Mouse (Mus musculus): ENCODE measurements around the gene Kif9. TPM values are rescaled to one million over a fixed set of nuclear protein-coding genes. Genes with fewer than 3 reads are reported as not detected.

Kif9 gene
- polyA plus RNA-seq (2015; fragmentation: Nextera tagmentation; extraction: Ambion mirVana) = 0.53 and 0.78 TPM in 2 replicates

DNA sequence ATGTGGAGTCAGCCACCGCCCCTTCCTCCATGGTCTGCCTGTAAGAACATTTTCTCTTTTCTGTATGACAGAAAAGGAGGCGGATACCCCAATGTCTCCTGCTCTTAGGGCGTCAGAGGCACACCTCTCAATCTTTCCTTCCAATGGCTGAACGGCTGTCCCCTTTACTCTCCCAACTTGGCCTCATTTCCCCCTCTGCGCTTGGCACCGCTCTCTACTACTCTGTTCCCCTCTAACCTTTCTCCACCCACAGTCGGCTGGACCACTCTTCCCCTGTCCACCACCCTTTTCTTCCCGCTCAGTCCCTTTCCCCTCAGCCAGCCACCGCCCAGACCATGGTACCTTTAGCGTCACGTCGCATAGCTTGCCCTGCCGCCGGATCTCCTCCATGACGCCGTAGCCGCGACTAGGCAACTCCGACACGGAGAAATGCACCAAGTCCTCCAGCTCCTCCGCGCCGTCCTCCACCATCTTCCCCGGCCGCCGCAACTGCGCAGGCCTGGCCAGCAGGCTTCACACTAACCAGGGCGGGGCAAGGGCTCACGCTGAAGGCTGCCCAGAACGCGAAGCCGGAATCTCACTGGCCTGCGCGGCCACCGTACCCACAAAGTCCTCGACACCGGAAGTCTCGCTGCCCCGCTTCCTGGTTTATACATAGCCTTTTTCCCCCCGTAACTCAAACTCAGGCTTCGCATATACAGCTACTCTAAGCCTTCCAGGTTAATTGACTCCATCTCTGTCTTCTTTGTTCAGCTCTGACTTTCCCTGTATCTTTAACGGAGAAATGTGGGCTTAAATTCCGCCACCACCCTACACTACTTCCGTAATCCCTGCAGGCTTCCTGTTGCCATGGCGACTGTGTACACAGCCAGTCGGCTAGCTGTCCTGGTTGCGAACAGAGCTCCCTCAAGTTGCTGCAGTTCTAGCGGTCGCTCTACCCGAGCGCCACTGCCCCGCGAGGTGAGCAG, at the start of gene Kif9, which contains the start of gene Klhl18:
Kif9 (plus strand) TSS at position 835 of the 968 bp plus-strand sequence.
Klhl18 (minus strand) TSS at position 571 of the 968 bp plus-strand sequence.
- H3K4me3 ChIP-seq (ENCODE audit: low read length) = peak within 1 kb of the TSS; percentile 81
- peak within 1 kb of the TSS; percentile 94 for H3K4me2 ChIP-seq (ENCODE audit: low read depth, low read length)
- peak within 1 kb of the TSS; percentile 93 for H3K27ac ChIP-seq (ENCODE audit: low read length)
- H3K4me1 ChIP-seq (ENCODE audit: control insufficient read depth, insufficient read depth, low read length) = peaks cover 10% of the 10 kb centered on the region
- no peaks in the 10 kb centered on the region for H3K9me3 ChIP-seq (ENCODE audit: control insufficient read depth, low read length)
- peak within 1 kb of the TSS; percentile 86 for H3K9ac ChIP-seq (ENCODE audit: low read depth, low read length)
- no peaks in the 10 kb centered on the region for H3K27me3 ChIP-seq (replicated peaks; ENCODE audit: control insufficient read depth, insufficient read depth, low read length)
- WGBS = under 1% methylated on average over 53 of the region's 53 CpGs
- peak; percentile 99 for ATAC-seq
- 0 out of 2 replicates have a peak, but pooled peaks cover 3% of the 10 kb centered on the region for H3K36me3 ChIP-seq (ENCODE audit: control insufficient read depth, insufficient read depth, low read length)

- H3K4me3 ChIP-seq (ENCODE audit: low read length) = no peak overlapping the region
- H3K9ac ChIP-seq (ENCODE audit: low read depth, low read length) = no peak overlapping the region
- no peak overlapping the region for H3K27ac ChIP-seq (ENCODE audit: low read length)
- no peaks in the 10 kb centered on the region for H3K9me3 ChIP-seq (ENCODE audit: control insufficient read depth, low read length)
- no peaks in the 10 kb centered on the region for H3K27me3 ChIP-seq (replicated peaks; ENCODE audit: control insufficient read depth, insufficient read depth, low read length)
- no peak overlapping the region for H3K4me2 ChIP-seq (ENCODE audit: low read depth, low read length)
- H3K36me3 ChIP-seq (ENCODE audit: control insufficient read depth, insufficient read depth, low read length) = 0 out of 2 replicates have a peak, but pooled peaks cover 7% of the 10 kb centered on the region
- 78% methylated on average over 8 of the region's 8 CpGs for WGBS
- no peak for ATAC-seq
- H3K4me1 ChIP-seq (ENCODE audit: control insufficient read depth, insufficient read depth, low read length) = no peaks in the 10 kb centered on the region
These were observed 45.5 kb upstream of the Kif9 start for GRCm38 (mm10) chr9:110431241-110431640.

GRCm38 (mm10) chr9:110433045-110433444, 43.7 kb upstream of the Kif9 start:
- no peaks in the 10 kb centered on the region for H3K27me3 ChIP-seq (replicated peaks; ENCODE audit: control insufficient read depth, insufficient read depth, low read length)
- no peak for ATAC-seq
- H3K36me3 ChIP-seq (ENCODE audit: control insufficient read depth, insufficient read depth, low read length) = peaks cover 3% of the 10 kb centered on the region; the same call in 1 of the 2 replicates
- no peak overlapping the region for H3K9ac ChIP-seq (ENCODE audit: low read depth, low read length)
- no peak overlapping the region for H3K27ac ChIP-seq (ENCODE audit: low read length)
- WGBS = 95% methylated on average over 2 of the region's 2 CpGs
- no peaks in the 10 kb centered on the region for H3K9me3 ChIP-seq (ENCODE audit: control insufficient read depth, low read length)
- H3K4me2 ChIP-seq (ENCODE audit: low read depth, low read length) = no peak overlapping the region
- no peaks in the 10 kb centered on the region for H3K4me1 ChIP-seq (ENCODE audit: control insufficient read depth, insufficient read depth, low read length)
- no peak overlapping the region for H3K4me3 ChIP-seq (ENCODE audit: low read length)

GRCm38 (mm10) chr9:110436041-110436440, 40.7 kb upstream of the Kif9 start:
- H3K4me2 ChIP-seq (ENCODE audit: low read depth, low read length) = no peak overlapping the region

DNA sequence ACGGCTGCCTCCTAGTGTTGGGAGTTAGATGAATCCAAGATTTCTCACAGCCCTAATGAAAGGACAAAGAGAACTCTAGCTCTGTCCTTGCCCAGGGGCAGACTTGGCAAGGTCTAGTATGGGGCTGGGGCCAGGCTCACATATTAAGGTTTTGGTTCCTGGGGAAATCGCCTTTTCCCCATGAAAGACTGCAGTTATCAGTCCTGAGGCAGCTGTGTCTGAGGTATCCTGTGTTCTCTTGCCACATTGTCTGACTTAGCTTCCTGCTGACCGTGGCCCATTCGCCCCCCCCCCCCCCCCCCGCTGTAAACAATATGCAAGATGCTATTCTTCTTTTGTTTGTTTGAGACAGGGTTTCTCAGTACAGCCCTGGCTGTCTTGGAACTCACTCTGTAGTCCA, 36.7 kb upstream of the Kif9 start:
- H3K27ac ChIP-seq (ENCODE audit: low read length) = no peak overlapping the region
- H3K9ac ChIP-seq (ENCODE audit: low read depth, low read length) = no peak overlapping the region
- no peaks in the 10 kb centered on the region for H3K9me3 ChIP-seq (ENCODE audit: control insufficient read depth, low read length)
- no peak for ATAC-seq
- no peak overlapping the region for H3K4me2 ChIP-seq (ENCODE audit: low read depth, low read length)
- no peaks in the 10 kb centered on the region for H3K27me3 ChIP-seq (replicated peaks; ENCODE audit: control insufficient read depth, insufficient read depth, low read length)
- 45% methylated on average over 4 of the region's 5 CpGs for WGBS
- no peak overlapping the region for H3K4me3 ChIP-seq (ENCODE audit: low read length)
- no peaks in the 10 kb centered on the region for H3K4me1 ChIP-seq (ENCODE audit: control insufficient read depth, insufficient read depth, low read length)
- H3K36me3 ChIP-seq (ENCODE audit: control insufficient read depth, insufficient read depth, low read length) = no peaks in the 10 kb centered on the region; the same call in 1 of the 2 replicates

More at GRCm38 (mm10) chr9:110436041-110436440, 40.7 kb upstream of the Kif9 start:
- Histone ChIP-seq H3K9ac (ENCODE audit: low read depth, low read length) (no peak overlapping the region), H3K36me3 (ENCODE audit: control insufficient read depth, insufficient read depth, low read length) (no peaks in the 10 kb centered on the region; the same call in 1 of the 2 replicates), H3K4me1 (ENCODE audit: control insufficient read depth, insufficient read depth, low read length) (no peaks in the 10 kb centered on the region), H3K27ac (ENCODE audit: low read length) (no peak overlapping the region), H3K27me3 (replicated peaks; ENCODE audit: control insufficient read depth, insufficient read depth, low read length) (no peaks in the 10 kb centered on the region), H3K4me3 (ENCODE audit: low read length) (no peak overlapping the region), H3K9me3 (ENCODE audit: control insufficient read depth, low read length) (no peaks in the 10 kb centered on the region)
- ATAC-seq = no peak
- 93% methylated on average over 11 of the region's 11 CpGs for WGBS

GRCm38 (mm10) chr9:110440559-110440958, 36.2 kb upstream of the Kif9 start:
- no peak overlapping the region for H3K9ac ChIP-seq (ENCODE audit: low read depth, low read length)
- no peak overlapping the region for H3K4me2 ChIP-seq (ENCODE audit: low read depth, low read length)
- H3K27ac ChIP-seq (ENCODE audit: low read length) = no peak overlapping the region
- WGBS = 85% methylated on average over 6 of the region's 6 CpGs
- H3K36me3 ChIP-seq (ENCODE audit: control insufficient read depth, insufficient read depth, low read length) = no peaks in the 10 kb centered on the region; the same call in 1 of the 2 replicates
- no peaks in the 10 kb centered on the region for H3K9me3 ChIP-seq (ENCODE audit: control insufficient read depth, low read length)
- H3K4me1 ChIP-seq (ENCODE audit: control insufficient read depth, insufficient read depth, low read length) = no peaks in the 10 kb centered on the region
- H3K4me3 ChIP-seq (ENCODE audit: low read length) = no peak overlapping the region
- no peak for ATAC-seq
- no peaks in the 10 kb centered on the region for H3K27me3 ChIP-seq (replicated peaks; ENCODE audit: control insufficient read depth, insufficient read depth, low read length)

DNA sequence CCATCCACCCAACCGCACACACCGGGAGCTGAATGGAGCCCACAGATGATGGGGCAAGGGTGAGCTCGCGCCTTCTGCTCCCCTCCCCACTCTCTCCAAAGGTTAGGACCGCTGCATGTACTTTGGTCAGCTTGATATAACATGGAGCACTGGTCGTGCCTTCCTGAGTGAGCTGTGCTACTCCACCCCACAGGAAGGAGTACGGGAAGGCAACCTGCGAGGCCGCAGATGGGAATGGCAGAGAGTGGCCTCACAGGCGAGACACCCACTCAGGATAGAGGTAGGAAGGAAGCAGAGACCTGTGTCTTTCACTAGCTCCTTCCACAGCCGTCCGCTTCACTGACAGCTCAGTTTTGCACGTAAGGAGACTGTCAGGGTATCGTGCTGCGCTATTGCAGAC, 28.4 kb upstream of the Kif9 start:
- 81% methylated on average over 15 of the region's 15 CpGs for WGBS
- Histone ChIP-seq H3K4me3 (ENCODE audit: low read length) (no peak overlapping the region), H3K4me2 (ENCODE audit: low read depth, low read length) (no peak overlapping the region), H3K4me1 (ENCODE audit: control insufficient read depth, insufficient read depth, low read length) (0 out of 2 replicates have a peak, but pooled peaks cover 2% of the 10 kb centered on the region), H3K9ac (ENCODE audit: low read depth, low read length) (no peak overlapping the region), H3K27ac (ENCODE audit: low read length) (no peak overlapping the region), H3K36me3 (ENCODE audit: control insufficient read depth, insufficient read depth, low read length) (no peaks in the 10 kb centered on the region), H3K27me3 (replicated peaks; ENCODE audit: control insufficient read depth, insufficient read depth, low read length) (no peaks in the 10 kb centered on the region), H3K9me3 (ENCODE audit: control insufficient read depth, low read length) (no peaks in the 10 kb centered on the region)
- peak; percentile 42; the same call in 1 of the 2 replicates for ATAC-seq

GRCm38 (mm10) chr9:110448857-110449617, 27.7 kb upstream of the Kif9 start:
- Histone ChIP-seq H3K27ac (ENCODE audit: low read length) (no peak overlapping the region), H3K36me3 (ENCODE audit: control insufficient read depth, insufficient read depth, low read length) (no peaks in the 10 kb centered on the region), H3K9ac (ENCODE audit: low read depth, low read length) (no peak overlapping the region), H3K4me1 (ENCODE audit: control insufficient read depth, insufficient read depth, low read length) (0 out of 2 replicates have a peak, but pooled peaks cover 2% of the 10 kb centered on the region), H3K9me3 (ENCODE audit: control insufficient read depth, low read length) (no peaks in the 10 kb centered on the region), H3K27me3 (replicated peaks; ENCODE audit: control insufficient read depth, insufficient read depth, low read length) (no peaks in the 10 kb centered on the region), H3K4me2 (ENCODE audit: low read depth, low read length) (no peak overlapping the region), H3K4me3 (ENCODE audit: low read length) (no peak overlapping the region)
- peak; percentile 55 for ATAC-seq
- 27% methylated on average over 11 of the region's 11 CpGs for WGBS

DNA sequence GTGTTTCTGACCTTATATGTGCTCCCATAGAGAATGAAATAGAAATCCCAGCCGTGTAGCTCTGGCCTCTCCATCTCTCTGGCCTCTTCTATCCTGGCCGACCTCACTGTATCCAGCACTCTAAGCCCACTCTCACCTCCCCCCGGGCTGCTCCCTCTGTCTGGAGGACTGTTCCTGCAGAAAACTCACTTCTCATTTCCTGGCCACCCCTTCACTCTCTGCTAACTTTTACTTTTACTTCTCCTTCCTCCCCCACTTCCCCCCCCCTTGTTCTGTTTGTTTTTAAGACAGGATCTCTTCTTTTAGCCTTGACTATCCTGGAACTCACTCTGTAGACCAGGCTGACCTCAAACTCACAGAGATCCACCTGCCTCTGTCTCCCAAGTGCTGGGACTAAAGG, 24.2 kb upstream of the Kif9 start:
- WGBS = 72% methylated on average over 3 of the region's 3 CpGs
- Histone ChIP-seq H3K36me3 (ENCODE audit: control insufficient read depth, insufficient read depth, low read length) (no peaks in the 10 kb centered on the region), H3K27ac (ENCODE audit: low read length) (no peak overlapping the region)

More for the DNA sequence above, 24.2 kb upstream of the Kif9 start:
- Histone ChIP-seq H3K9ac (ENCODE audit: low read depth, low read length) (no peak overlapping the region), H3K4me1 (ENCODE audit: control insufficient read depth, insufficient read depth, low read length) (0 out of 2 replicates have a peak, but pooled peaks cover 2% of the 10 kb centered on the region), H3K4me3 (ENCODE audit: low read length) (no peak overlapping the region), H3K9me3 (ENCODE audit: control insufficient read depth, low read length) (no peaks in the 10 kb centered on the region), H3K4me2 (ENCODE audit: low read depth, low read length) (no peak overlapping the region), H3K27me3 (replicated peaks; ENCODE audit: control insufficient read depth, insufficient read depth, low read length) (no peaks in the 10 kb centered on the region)
- ATAC-seq = no peak

Measured in intestine, embryonic 16.5 days (tissue).